Comparison of ENCODE assay signal across 23 mouse cellular contexts in the genomic region with DNA sequence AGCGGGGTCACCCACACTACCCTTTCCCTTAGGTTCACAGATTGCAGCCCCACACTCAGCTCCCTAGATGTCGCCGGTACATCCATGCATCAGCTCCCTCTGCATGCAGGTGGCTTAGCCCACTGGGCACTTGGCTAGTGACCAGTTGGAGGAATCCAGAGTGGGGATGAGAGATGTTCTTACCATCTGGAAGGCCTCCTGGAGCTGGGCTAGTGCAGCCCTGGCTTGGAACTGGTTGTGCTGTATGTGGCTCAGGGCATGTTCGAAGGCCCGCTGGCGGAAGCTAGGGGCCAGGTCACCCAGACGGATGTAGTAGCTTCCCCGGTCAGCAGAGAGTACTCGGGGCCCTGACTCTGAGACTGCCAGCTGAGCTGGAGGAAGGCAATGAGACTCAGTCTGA. TPM values are rescaled to one million over a fixed set of nuclear protein-coding genes. Genes with fewer than 3 reads are reported as not detected.
"Had no signal": no experiment of that assay in that cellular context is flagged by ENCODE, and none has a peak within 500 bp of the region (broad histone marks: within the 10 kb centered on the region; RNA-seq: fewer than 3 reads in every experiment).

No protein-coding gene starts in this region.

- H3K4me1 ChIP-seq: limb, embryonic 10.5 days; limb, embryonic 13.5 days; liver, embryonic 13.5 days; neural tube, embryonic 12.5 days; neural tube, embryonic 15.5 days; stomach, embryonic 15.5 days had no signal

- H3K9ac ChIP-seq: limb, embryonic 13.5 days; liver, embryonic 13.5 days; neural tube, embryonic 12.5 days; neural tube, embryonic 15.5 days; stomach, embryonic 15.5 days had no signal

- H3K9me3 ChIP-seq: limb, embryonic 10.5 days; limb, embryonic 13.5 days; liver, embryonic 13.5 days; neural tube, embryonic 12.5 days; neural tube, embryonic 15.5 days; stomach, embryonic 15.5 days had no signal

- H3K4me2 ChIP-seq: limb, embryonic 13.5 days; liver, embryonic 13.5 days; neural tube, embryonic 12.5 days; neural tube, embryonic 15.5 days; stomach, embryonic 15.5 days had no signal

- H3K4me3 ChIP-seq: layer of hippocampus, adult 2 months; limb, embryonic 10.5 days; limb, embryonic 13.5 days; liver, embryonic 13.5 days; neural tube, embryonic 12.5 days; neural tube, embryonic 15.5 days; stomach, embryonic 15.5 days had no signal

- H3K27me3 ChIP-seq: limb, embryonic 13.5 days; liver, embryonic 13.5 days; neural tube, embryonic 12.5 days; neural tube, embryonic 15.5 days; stomach, embryonic 15.5 days had no signal

- DNase-seq: kidney, adult 2 months; kidney, postnatal 25 days; layer of hippocampus, adult 9-11 months; liver; liver, embryonic 13.5 days; lung, postnatal 14 days; lung, postnatal 4 days; midbrain, embryonic 14.5 days; right cerebral cortex, adult 18-20 months; right cerebral cortex, postnatal 14 days; right cerebral cortex, postnatal 4 days; spleen, adult 18-20 months; thymus, postnatal 25 days had no signal

- H3K27ac ChIP-seq: kidney, postnatal 0 days; layer of hippocampus, adult 2 months; limb, embryonic 10.5 days; limb, embryonic 13.5 days; liver, embryonic 13.5 days; neural tube, embryonic 12.5 days; neural tube, embryonic 15.5 days; stomach, embryonic 15.5 days had no signal

RNA-seq across cellular contexts. Expression of a gene that starts 6.7 kb away (rescaled TPM):
- total RNA-seq: megakaryocyte progenitor cell, adult 5-6 weeks; megakaryocyte-erythroid progenitor cell, adult 5-6 weeks had no signal
- polyA plus RNA-seq: liver, embryonic 13.5 days had no signal

RNA-seq across cellular contexts. Expression of a gene that starts 14.5 kb away (rescaled TPM):
- total RNA-seq: megakaryocyte progenitor cell, adult 5-6 weeks; megakaryocyte-erythroid progenitor cell, adult 5-6 weeks had no signal
- polyA plus RNA-seq: limb, embryonic 13.5 days had no signal

RNA-seq across cellular contexts. Expression of a gene that starts 18.9 kb away (rescaled TPM):
- polyA plus RNA-seq: kidney, embryonic 14.5 days; neural tube, embryonic 12.5 days had no signal
